Mouse (Mus musculus) cortical plate, adult 2 months (tissue): ENCODE results near the gene Smyd5.
A peak's percentile ranks its signal among the peaks of the same experiment; 100 is the strongest.

Experiments
- CTCF ChIP-seq: fragments of 200-500 bp; IDR thresholded peaks from 2 replicates; pipeline ENCODE4 v1.5.1; 2011; ENCODE audit warnings: mild to moderate bottlenecking, control low read depth, low read length; ENCODE audit not compliant: insufficient read depth; ENCODE audit errors: extremely low read depth
- POLR2A ChIP-seq: fragments of 200-500 bp; IDR thresholded peaks from 2 replicates; pipeline ENCODE4 v1.6.1; 2011; ENCODE audit warnings: mild to moderate bottlenecking, low read length, control low read depth; ENCODE audit not compliant: insufficient read depth; ENCODE audit errors: extremely low read depth

- TF ChIP-seq CTCF (peak; percentile 81), POLR2A (no peak)
Measured at GRCm38 (mm10) chr6:85391803-85392202, 40.0 kb upstream of the Smyd5 start.
